Mouse (Mus musculus) right cerebral cortex, postnatal 10 days (tissue): ENCODE measurements at regions not wholly inside any gene's neighbourhood (a gene's known extent, or its start where the extent isn't known, plus 50 kb on each side); places are given as distances from the start of the nearest gene placed in this dataset.

ENCODE experiments used
- DNase-seq, 2 experiments: peaks; one replicate each; pipeline ENCODE4 v3.0.0; 2021; ENCODE audit warnings: low spot score in 2 of 2

DNA sequence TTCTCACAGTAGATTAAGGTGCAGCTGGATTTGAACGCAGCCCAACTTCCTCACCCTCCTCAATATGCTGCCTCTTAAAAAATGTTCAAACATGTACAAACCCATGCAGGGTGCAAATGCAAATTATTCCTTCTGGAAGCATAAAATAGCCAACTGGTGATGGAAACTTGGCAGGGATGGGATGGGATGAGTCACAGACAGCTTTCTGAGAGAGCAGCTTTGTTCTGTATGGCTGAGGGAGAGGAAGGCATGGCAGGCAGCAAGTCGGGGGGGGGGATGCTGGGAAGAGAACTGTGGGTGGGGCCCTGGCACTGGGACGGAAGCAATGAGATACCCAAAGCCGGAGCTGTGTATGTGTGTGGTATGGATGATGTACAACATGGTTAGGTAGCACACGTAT lies 194.2 kb upstream of the Ppp2r3a start:
- peak; percentile 79 to 90 for DNase-seq

DNA sequence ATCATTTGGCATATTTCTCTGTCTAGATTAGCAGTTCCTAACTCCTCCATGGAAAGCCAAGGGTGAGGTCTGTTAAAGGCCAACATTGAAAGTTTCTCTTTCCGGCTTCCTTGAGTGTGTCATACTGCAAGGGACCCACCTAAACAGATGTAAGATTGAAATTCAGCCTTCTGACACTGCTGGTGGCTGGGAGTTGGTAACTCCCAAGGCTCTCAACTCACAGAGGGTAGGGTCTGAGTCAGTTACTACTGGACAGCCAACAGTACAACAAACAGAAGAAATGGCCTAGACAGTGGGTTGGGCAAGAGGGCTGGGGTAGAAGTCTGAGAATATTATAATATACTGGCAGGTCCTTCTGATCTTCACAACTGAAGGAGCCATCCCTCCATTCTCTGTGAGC lies 193.7 kb upstream of the Ppp2r3a start:
- no peak for DNase-seq

DNA sequence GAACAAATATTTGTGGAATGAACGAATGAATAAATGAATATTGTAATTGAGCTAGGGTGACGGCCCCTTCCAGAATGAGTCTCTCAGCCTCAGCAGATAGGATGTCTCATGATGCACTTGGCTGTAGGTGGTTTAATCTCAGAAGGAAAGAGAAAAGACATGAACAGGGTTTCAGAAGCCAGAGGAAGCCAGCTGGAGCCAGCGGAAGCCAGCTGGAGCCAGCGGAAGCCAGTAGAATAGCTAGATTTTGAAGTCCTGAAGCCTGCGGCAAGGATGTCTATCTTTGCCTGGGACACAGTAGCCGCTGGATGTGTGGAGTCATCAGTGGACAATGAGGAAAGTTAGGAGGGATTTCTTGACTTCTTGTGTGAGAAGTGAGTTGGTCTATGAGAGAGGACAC lies 188.3 kb upstream of the Ppp2r3a start:
- DNase-seq = no peak

DNA sequence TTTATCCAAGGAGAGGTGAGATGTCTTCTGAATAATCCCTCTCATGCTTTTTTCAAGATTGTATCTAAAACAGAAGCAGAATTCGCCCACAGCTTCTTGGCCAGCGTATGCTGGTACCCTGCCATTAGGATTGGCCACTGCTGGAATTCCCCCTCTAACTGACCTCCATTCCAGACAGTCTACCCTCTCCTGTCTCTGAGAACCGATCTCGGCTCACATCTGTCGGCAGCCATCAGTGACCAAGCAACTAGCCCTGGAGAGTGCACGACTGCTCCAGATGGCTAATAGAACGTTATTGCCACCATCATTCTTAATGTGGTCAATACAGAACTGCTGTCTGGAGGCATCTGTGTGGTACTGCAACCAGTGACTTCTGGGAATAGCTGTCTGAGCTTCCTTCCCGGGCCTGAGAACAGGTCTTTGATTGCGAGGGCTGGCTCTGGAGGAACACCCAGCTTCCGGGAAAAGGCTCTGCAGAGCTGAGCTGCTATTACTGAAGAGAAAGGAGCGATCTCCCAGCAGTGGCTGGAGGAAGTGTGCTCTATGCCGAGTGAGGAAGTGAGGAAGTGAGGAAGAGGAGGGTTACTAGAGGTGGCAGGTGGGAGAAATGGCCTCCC lies 187.1 kb upstream of the Ppp2r3a start:
- no peak for DNase-seq

DNA sequence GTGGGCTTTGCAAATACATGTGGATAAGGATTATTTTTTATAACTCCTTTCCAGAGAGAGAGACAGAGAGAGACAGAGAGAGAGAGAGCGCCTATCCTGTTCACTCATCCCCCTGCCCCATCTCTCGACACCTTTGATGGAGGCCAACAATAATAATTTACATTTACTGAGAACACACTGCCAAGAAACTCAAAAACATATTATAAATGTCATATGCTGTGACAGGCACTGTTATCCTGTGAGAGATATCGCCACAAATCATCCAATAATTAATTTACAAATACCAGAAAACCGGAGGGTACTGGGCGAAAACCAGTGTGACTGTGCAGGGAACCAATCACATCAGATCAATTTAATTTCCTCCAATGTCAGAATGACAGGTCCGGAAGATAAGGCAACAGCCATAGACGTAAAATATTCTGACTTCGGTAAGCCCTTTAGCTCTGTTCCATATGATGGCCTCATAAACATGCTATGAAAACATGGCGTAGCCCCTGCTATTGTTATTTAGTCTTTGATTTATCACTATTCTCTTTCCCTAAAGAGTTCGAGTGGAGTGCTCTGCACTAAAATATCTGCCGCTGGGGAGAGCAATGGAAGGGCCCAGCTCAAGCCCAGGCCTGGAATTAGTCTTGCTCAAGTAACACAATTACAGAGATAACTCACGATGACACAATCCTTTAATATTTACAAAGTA lies 173.5 kb upstream of the Ppp2r3a start:
- DNase-seq = no peak

DNA sequence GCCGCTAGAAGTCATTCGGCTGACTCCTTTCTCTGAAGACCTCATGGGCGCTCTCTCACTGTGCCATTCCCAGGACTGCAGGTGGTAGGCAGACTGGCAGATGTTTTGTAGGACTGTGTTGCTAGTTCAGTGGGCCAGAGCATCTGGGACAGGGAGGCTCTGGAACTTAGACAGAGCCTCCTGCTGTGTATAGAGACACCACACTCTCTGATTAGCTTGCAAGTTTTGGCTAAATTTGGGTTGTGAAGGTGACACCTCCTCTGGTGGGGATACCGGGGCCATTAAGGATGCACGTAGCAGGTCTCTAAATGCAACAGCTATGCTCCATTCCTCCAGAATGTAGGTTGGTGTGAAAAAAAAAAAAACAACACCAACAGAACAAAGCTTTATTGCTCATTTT lies 171.4 kb upstream of the Ppp2r3a start:
- no peak for DNase-seq

DNA sequence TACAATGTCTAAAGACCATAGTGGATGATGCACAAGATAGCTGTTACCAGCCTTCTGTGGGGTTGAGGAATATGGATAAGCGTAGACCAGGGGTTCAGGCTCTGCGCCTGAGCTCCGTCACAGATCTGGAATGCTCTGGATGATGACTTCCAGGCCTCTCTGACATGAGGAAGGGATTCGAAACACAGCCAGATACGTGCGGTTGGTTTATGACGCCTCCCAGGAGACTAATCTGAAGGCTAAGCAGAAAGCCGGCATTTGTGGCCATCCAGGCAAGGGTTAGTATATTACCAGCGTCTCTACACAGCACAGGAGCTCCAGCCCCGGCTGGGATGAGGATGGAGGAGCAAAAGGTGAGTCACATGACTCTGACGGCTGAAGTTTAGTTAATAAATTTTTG lies 170.4 kb upstream of the Ppp2r3a start:
- no peak for DNase-seq

DNA sequence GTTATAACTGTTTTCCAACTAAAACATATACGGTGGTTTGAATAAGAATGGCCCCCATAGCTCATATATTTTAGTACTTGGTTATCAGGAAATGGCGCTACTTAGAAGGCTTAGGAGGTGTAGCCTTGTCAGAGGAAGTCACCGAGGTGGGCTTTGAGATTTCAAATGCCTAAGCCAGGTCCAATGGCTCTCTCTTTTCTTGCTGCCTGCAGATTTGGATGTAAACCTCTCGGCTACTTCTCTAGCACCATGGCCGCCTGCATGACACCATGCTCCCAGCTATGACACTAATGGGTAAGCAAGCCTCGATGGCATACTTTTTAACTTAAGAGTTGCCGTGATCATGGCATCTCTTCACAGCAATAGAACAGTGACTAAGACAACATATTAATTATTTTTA lies 169.5 kb upstream of the Ppp2r3a start:
- no peak for DNase-seq

DNA sequence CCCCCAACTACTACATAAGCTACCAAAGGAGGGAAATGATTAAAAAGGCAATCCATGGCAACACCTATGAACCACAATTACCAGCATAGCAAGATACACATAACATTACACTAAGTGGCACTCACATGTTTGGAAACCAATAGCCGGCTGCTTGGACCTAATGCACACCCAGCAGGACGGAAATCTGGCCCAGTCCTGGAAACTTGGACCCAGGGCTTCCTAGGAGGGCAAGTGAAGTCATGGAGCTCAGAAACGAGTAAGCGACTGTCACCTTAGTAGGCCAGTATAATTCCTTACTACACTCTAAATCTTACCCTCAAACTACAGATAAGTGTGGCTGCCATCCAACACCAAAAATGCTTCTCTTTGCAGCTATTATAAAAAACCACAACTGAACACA lies 168.6 kb upstream of the Ppp2r3a start:
- peak in 1 of 2 experiments; percentile 8 for DNase-seq

DNA sequence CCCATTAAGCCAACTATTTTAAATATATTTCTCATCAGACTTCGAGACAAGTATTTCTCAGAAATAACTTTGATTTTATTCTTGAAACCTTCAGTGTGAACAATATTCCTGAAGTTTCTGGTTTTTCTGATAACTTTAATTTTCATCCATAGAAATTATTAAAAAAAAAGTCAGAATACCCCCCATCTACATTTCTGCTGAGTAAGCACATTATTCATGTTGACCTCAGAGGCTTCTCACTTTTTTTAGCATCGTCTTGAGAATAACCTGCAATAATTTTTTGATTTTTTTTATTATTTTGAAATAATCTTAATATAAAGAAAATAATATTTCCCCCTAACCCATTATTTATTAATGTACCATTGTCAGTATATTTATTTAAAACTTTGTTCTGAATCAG lies 166.1 kb upstream of the Ppp2r3a start:
- DNase-seq = no peak

DNA sequence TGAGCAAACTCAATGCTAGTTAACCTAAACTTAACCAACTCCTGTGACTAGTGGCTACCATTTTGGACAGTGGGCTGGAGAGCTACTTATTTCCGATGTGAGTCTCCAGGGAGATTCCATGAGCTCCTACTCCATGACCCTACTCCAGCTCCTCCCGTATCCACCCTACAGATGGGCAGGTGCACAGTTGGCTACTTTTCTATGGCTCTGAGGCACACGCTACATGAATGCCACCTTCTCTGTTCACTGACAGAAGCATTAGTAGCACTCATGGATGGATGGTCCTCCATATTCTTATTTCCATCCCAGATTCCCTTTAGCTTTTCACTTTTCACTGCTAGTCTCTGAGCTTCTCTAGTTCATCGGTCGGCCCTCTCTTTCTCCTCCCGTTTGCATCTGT lies 164.7 kb upstream of the Ppp2r3a start:
- peak in 1 of 2 experiments; percentile 13 for DNase-seq

DNA sequence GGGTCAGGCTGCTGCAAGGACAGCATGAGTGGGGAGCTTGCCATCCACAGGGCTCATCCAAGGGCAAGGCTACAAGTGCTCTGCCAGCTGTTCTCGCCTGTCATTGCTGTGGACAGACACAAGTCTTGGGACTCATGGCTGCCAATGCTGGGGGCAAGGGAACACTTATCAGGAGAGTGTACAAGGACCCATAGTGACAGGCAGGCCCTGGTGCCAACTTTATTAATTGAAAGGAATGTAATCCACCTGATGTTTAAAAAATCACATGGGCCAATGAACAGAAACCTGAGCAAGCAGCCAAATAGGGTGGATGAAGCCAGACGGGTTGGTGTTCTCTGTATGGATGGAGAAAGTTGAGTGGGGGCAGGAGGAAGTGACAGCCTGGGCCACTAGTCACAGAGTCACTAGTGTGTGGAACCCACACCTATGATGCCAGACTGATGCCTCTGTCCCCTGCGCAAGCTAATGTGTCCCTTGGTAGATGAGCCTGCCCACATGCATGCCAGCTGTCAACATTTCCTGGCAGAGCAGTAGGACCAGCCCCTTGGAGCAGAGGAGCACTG lies 161.6 kb upstream of the Ppp2r3a start:
- DNase-seq = peak in 1 of 2 experiments; percentile 21

DNA sequence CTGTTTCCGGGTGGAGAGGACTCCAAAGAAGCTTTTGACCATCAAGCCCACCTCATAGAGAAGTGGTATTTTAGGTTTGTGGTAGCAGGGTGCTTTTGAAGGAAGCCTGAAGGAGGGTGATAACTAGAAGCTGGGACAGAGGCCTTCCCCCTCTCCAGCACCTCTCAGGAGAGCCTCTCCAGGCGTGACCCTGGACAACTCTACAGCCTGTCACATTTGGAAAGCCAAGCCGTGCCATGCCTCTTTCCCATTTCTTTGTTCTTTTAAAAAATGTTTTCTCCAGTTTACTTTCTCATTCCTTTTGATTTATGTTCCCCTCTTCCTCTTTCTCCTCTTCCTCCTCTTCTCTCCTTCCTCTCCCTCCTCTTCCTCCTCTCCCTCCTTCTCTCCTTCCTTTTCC lies 160.4 kb upstream of the Ppp2r3a start:
- no peak for DNase-seq

DNA sequence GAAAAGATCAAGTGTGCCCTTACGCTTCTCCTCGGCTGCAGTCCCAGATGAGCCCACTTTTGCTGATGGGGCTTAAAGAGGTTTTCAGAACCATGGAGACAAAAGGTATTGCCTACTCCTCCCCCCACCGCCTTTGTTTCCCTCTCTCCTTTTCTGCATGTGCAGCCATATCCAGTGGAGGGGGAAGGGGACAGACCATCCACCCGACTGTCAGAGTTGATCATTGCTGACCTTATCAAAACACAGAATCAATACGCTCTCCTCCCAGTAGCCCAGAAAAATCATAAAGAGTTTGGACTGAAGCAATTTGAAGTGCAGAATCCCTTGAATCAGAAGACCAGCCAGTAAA lies 159.9 kb upstream of the Ppp2r3a start:
- peak in 1 of 2 experiments; percentile 13 for DNase-seq

DNA sequence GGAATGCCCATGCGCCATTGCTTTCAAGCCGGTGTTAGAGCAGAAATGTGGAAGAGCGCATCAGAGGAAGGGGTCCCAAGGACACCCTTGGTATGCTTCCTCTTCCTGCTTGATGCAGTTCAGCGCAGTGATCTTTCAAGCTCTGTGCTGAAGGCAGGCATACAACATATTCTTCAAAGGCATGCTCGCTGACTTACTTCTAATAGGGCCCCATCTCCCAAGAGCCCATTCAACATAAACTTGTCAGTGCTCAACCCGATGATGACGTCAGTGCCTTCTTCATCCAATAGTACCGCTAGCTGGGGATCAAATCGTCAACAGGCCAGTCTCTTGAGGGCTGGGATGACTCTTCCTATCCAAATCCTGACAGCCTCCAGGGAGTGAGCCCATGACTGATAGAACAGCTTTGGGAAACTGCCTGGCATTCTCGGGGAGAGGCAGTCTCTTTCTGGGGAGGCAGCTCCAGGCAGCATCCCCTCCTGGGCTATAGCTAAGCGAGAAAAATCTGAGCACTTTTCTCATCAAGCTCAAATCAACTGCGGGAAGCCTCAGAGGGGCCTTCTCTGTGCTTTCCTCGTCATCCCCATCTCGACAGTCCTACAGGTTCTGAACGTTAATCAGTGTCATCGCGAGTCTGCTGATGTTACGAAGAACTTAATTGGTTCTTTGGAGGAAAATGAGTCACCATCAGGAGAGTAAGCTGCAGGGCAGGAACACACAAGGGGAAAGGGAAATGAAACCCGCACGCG lies 159.4 kb upstream of the Ppp2r3a start:
- no peak for DNase-seq

DNA sequence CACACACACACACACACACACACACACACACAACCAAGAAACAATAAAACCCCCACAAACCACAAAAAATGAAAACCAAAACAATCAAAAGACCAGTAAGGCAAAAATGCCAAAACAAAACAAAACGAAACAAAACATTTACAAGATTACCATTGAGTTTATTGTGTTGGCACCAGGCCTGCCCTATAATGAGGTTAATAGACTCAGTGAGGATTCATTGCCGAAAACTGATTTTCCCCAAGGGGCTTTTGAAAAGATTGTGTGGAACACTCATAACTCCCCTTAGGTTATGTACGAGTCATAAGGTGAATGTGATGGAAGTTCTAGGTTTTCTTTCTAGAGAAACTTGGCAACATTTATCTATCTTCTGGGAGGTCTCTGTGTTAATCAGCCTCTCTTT lies 158.8 kb upstream of the Ppp2r3a start:
- DNase-seq = no peak

DNA sequence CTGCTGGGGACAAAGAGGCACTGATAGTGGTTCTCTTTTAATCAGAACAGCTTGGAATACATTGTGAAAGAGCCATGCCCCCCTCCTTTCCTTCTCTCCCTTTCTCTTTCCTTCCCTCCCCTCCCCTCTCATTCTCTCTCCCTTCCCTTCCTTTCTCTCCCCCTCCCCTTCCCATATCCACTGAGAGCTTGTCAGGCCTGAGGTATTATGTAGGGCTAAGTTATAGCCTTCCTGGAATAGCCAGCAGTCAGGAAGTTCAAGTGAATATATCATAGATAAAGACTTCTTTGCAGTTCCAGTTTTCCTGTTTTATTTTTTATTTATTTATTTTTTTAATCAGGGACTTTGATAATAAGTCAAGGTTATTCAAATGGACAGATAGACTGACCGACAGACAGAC lies 156.5 kb upstream of the Ppp2r3a start:
- DNase-seq = no peak

DNA sequence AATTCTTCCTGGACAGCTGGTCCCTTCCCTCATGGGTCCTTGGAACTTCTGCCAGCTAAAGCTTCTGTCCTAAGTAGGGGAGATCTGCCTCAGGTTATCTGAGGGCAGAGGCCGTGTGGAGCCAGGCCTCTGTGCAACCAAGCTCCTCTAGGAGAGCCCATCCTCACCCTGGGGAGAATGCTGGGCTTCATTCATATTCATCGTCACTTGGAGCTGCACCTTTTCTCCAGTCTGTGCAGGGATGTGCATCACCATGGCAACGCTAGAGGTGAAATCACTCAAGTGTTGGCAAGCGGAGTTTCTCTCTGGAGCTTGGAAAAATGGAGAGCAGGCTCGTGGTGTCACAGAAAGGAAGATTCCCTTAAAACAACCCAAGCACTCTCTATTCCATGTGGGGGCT lies 155.5 kb upstream of the Ppp2r3a start:
- DNase-seq = peak; percentile 84 to 92

DNA sequence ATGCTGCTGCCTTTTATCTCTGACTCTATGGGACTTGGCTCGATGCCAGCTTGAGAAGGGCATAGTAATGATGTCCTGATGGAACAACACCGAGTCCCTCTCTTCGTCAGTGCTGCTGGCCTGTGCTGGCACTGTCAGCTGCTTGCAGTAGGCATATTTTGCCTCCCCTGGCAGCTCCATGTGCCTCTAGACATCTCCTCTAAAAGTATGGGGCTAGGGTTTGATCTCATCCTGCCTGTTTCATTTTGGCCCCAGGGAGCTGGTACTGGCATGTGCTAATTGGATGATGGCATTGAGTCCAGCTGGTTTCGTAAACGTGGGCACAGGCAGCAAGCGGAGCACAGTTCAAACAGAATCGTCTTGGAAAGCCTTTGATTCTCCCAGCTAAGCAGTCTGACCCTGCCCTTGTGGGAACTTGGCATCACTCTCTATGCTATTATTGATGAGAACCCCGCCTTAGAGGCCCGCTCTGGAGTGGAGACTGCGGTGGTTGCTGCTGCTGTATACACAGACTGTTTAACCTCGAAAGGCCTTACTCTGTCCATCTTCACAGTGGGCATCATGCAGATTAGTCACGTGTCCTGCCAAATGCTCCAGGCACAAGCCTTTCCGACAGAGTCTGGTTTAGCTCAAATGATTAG lies 153.0 kb upstream of the Ppp2r3a start:
- peak; percentile 50 to 64 for DNase-seq

DNA sequence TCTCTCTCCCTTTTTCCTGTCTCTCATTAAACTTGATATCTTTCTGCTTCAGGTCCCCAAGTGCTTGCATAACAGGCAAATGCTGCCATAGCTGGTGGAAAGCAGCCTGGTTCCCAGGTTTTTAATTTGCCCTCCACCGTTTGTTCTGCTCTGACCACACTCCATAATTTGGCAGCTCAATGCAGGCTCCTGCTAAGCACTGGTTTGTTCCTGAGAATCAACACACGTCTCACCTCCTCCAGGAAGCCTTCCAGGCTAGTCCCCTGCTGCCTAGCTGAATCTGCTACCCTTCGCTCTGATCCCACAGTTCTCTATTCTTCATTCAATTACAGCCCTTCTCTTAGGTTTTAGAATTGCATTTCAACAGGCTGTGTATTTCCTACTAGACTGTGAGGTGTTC lies 152.4 kb upstream of the Ppp2r3a start:
- no peak for DNase-seq

DNA sequence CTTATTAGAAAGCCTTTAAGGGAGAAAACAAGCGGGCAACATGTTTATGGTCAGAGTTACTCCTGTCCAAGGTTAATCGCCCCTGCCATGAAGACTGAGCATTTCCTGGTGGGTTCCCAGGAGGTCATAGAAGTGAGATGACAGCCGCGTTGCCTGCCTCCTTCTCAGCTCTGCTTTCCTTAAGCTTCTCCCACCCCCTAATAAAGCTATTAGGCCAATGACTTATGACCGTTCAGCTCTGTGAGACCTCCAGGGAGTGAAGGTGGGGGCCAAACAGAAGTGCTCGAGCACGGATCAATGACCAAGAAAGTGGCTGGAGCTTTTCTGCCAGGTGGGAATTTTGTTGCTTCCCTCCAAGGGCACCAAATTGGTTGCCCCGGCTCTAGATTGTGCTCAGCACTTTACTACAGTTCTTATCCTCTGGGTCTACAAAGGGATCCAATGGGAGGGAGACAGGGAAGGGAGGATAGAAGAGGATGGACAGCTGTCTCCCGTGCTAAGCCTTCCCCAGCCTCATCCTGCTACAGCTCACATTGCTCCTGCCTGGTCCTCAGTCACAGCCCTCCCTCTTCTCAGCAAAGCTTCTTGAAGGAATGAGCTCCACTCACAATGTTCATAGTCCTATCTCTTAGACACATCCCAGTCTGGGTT lies 151.1 kb upstream of the Ppp2r3a start:
- no peak for DNase-seq

DNA sequence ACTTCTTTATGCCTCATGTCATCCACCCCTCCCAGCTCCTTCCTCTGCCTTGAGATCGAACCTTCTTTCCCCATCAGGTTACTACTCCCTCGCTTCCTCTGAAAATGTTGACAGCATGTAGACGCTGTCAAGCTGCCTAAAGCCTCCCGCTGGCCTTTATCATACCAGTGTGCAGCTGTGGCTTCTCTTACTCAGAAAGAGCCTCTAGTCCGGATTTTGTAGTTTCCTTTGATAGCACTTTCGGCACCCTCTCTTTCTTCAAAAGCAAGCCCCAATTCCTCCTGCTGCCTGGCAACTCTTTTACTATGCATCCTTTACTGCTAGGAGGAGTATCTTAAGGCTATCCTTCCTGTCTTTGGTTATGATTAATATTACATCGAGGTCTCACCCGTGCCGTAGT lies 149.8 kb upstream of the Ppp2r3a start:
- no peak for DNase-seq
